Mouse (Mus musculus) heart, postnatal 0 days (tissue): ENCODE measurements around the gene Prkar2b.

Source experiments
- CTCF ChIP-seq: IDR thresholded peaks from 2 replicates; pipeline ENCODE4 v1.5.1; 2016; ENCODE audit warnings: antibody characterized with exemption, control low read depth, low read depth
- EP300 ChIP-seq: IDR thresholded peaks from 2 replicates; pipeline ENCODE4 v1.6.1; 2016; ENCODE audit warnings: antibody characterized with exemption, low read depth

DNA sequence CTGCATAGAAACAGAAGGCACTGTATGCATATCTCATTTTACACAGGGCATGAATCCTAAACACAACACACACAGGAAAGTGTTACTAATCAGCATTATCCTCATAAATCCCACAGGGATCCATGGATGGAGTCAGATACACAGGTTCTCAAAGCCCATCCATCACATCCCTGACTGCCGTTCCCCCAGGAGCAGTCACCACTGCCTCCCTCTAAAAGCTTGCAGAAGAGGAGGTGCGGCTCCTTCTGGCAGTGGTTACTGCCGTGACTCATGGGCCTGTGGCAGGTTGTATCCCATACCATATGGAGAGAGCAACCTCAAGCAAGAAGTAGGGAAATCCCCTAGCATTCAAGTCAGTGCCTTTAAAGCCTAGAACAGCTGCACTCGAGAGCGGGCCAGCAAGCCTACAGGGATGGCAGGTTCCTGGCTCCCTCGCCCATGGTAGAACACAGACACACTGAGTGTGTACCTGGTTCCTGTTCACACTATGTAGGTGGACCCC is 45.8 kb downstream of the Prkar2b start:
- no peak for TF ChIP-seq CTCF
- TF ChIP-seq EP300: no peak
